Mouse (Mus musculus): Measurements from ENCODE around the gene Prkab2.

GRCm38 (mm10) chr3:97682576-97682975, 24.6 kb downstream of the Prkab2 start:
- TF ChIP-seq SMC3 (IDR thresholded peaks at IDR 0.05; ENCODE audit: low read depth, low read length) = no peak
- TF ChIP-seq POLR2A (IDR thresholded peaks at IDR 0.05; ENCODE audit: control insufficient read depth in 1 of 2, insufficient read depth in 1 of 2, low read depth in 1 of 2, low read length in 2 of 2, poor library complexity in 1 of 2) = no peak
- TF ChIP-seq SIN3A (IDR thresholded peaks at IDR 0.05; ENCODE audit: low read length) = no peak
- TF ChIP-seq MAZ (IDR thresholded peaks at IDR 0.05; ENCODE audit: low read depth, low read length) = no peak; the same call in 1 of the 2 replicates
- no peak for TF ChIP-seq CTCF (IDR thresholded peaks at IDR 0.05 in 2 of 3, conservative IDR thresholded peaks at IDR 0.05 in 1 of 3; ENCODE audit: control insufficient read depth in 1 of 3, insufficient read depth in 1 of 3, low read depth in 2 of 3, low read length in 3 of 3, poor library complexity in 1 of 3, severe bottlenecking in 1 of 3)
- no peak for TF ChIP-seq GATA1 (IDR thresholded peaks at IDR 0.05; ENCODE audit: low read depth, low read length)
- no peak for TF ChIP-seq TBP (IDR thresholded peaks at IDR 0.05; ENCODE audit: low read depth, low read length)
- no peak for TF ChIP-seq MXI1 (IDR thresholded peaks at IDR 0.05; ENCODE audit: low read depth, low read length)
- TF ChIP-seq ELF1 (IDR thresholded peaks at IDR 0.05; ENCODE audit: low read depth, low read length) = no peak
- TF ChIP-seq POLR2AphosphoS2 (IDR thresholded peaks at IDR 0.05; ENCODE audit: low read length) = no peak
- no peak for TF ChIP-seq TCF12 (IDR thresholded peaks at IDR 0.05; ENCODE audit: low read depth, low read length)
- no peak for TF ChIP-seq KAT2A (conservative IDR thresholded peaks at IDR 0.05; ENCODE audit: low read depth, low read length)
- no peak for TF ChIP-seq JUND (IDR thresholded peaks at IDR 0.05; ENCODE audit: low read depth, low read length)

Data from MEL (cell line).